In the genomic region with DNA sequence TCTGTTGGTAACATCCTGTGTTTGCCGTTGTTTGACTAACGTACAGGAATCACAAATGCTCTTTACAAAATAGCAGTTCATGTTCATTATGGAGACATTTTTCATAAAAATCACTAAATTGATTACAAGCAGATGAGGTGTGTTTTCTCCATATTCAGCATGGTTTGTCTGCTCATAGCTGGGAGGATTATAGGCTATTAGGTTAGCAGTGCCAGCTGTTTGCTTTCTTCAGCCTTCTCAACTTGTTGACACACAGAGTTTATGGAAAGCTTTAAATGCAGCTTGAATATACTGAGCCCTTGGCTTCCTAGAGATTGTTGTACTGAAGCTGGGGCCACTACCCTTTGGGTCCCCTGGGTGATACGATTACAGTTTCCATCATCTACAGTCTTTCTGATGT, we compare ENCODE assay signal across 29 mouse cellular contexts.
"Had no signal": no experiment of that assay in that cellular context is flagged by ENCODE, and none has a peak within 500 bp of the region (broad histone marks: within the 10 kb centered on the region; RNA-seq: fewer than 3 reads in every experiment).

No protein-coding gene starts in this region.

- H3K9ac ChIP-seq: limb, embryonic 12.5 days; limb, embryonic 13.5 days; limb, embryonic 15.5 days; liver, embryonic 12.5 days; liver, embryonic 13.5 days; liver, embryonic 14.5 days; liver, embryonic 15.5 days; liver, postnatal 0 days; midbrain, embryonic 12.5 days; midbrain, embryonic 13.5 days; midbrain, embryonic 15.5 days; neural tube, embryonic 12.5 days; neural tube, embryonic 13.5 days had no signal

- ATAC-seq: liver, embryonic 12.5 days; liver, postnatal 0 days; midbrain, embryonic 13.5 days; midbrain, embryonic 15.5 days; midbrain, embryonic 16.5 days had no signal

- H3K4me1 ChIP-seq: limb, embryonic 10.5 days; limb, embryonic 13.5 days; limb, embryonic 15.5 days; liver, embryonic 12.5 days; liver, embryonic 13.5 days; liver, embryonic 15.5 days; megakaryocyte, embryonic 14.5 days had no signal

- H3K27me3 ChIP-seq: limb, embryonic 12.5 days; limb, embryonic 13.5 days; limb, embryonic 15.5 days; liver, embryonic 12.5 days; liver, embryonic 13.5 days; liver, embryonic 15.5 days; megakaryocyte, embryonic 14.5 days; midbrain, embryonic 12.5 days; midbrain, embryonic 13.5 days; midbrain, embryonic 15.5 days; neural tube, embryonic 12.5 days; neural tube, embryonic 13.5 days had no signal

- H3K9me3 ChIP-seq: limb, embryonic 10.5 days; limb, embryonic 12.5 days; limb, embryonic 13.5 days; limb, embryonic 15.5 days; liver, embryonic 12.5 days; liver, embryonic 13.5 days; liver, embryonic 15.5 days; megakaryocyte, embryonic 14.5 days; midbrain, embryonic 10.5 days; midbrain, embryonic 12.5 days; midbrain, embryonic 13.5 days; midbrain, embryonic 15.5 days; neural tube, embryonic 12.5 days; neural tube, embryonic 13.5 days had no signal

- H3K27ac ChIP-seq: left cerebral cortex, adult 2 months; limb, embryonic 10.5 days; limb, embryonic 12.5 days; limb, embryonic 13.5 days; limb, embryonic 15.5 days; liver, embryonic 12.5 days; liver, embryonic 13.5 days; liver, embryonic 14.5 days; liver, embryonic 15.5 days; macrophage; midbrain, embryonic 10.5 days; midbrain, embryonic 12.5 days; midbrain, embryonic 13.5 days; midbrain, embryonic 15.5 days; neural tube, embryonic 12.5 days; neural tube, embryonic 13.5 days had no signal

- H3K4me2 ChIP-seq: limb, embryonic 12.5 days; limb, embryonic 13.5 days; limb, embryonic 15.5 days; liver, embryonic 11.5 days; liver, embryonic 12.5 days; liver, embryonic 13.5 days; liver, embryonic 15.5 days; midbrain, embryonic 11.5 days; midbrain, embryonic 12.5 days; midbrain, embryonic 13.5 days; midbrain, embryonic 15.5 days; neural tube, embryonic 12.5 days; neural tube, embryonic 13.5 days had no signal

- H3K36me3 ChIP-seq: limb, embryonic 10.5 days; limb, embryonic 12.5 days; limb, embryonic 13.5 days; limb, embryonic 15.5 days; liver, embryonic 12.5 days; liver, embryonic 13.5 days; liver, embryonic 15.5 days; midbrain, embryonic 10.5 days; midbrain, embryonic 12.5 days; midbrain, embryonic 13.5 days; midbrain, embryonic 15.5 days; neural tube, embryonic 12.5 days; neural tube, embryonic 13.5 days had no signal

- DNase-seq: layer of hippocampus, postnatal 36 days; left cerebral cortex, postnatal 4 days; liver; liver, embryonic 13.5 days; liver, postnatal 0 days; lung, adult 2 months; lung, postnatal 36 days; lung, postnatal 4 days; midbrain, embryonic 14.5 days had no signal

- H3K4me3 ChIP-seq: left cerebral cortex, adult 2 months; limb, embryonic 10.5 days; limb, embryonic 12.5 days; limb, embryonic 13.5 days; limb, embryonic 15.5 days; liver, embryonic 12.5 days; liver, embryonic 13.5 days; liver, embryonic 15.5 days; megakaryocyte, embryonic 14.5 days; midbrain, embryonic 10.5 days; midbrain, embryonic 12.5 days; midbrain, embryonic 13.5 days; midbrain, embryonic 15.5 days; myocyte; neural tube, embryonic 12.5 days; neural tube, embryonic 13.5 days had no signal
